Mouse (Mus musculus) gastrocnemius, postnatal 4 days (tissue): ENCODE data around the gene Gsap. TPM values are rescaled to one million over a fixed set of nuclear protein-coding genes. Genes with fewer than 3 reads are reported as not detected.
"Not testable (repeated sequence)": the region's sequence is repeated elsewhere in the genome, so short reads cannot be mapped to it uniquely, and the experiment has no call there.

ENCODE experiments used
- DNase-seq, 2 experiments: peaks; one replicate each; pipeline ENCODE4 v3.0.0; 2021 to 2022; ENCODE audit warnings: low spot score in 2 of 2, mixed read lengths in 2 of 2
- total RNA-seq, 2 experiments: library from RNA; stranded (reverse); gene quantifications; 2 replicates each; pipeline ENCODE4 v1.2.3; 2021

Gene Gsap
- total RNA-seq, 2 experiments from 2014 or later = 6.0 to 7.1 TPM

- no peak for DNase-seq
Measured at GRCm38 (mm10) chr5:21255551-21256132, 69.6 kb downstream of the Gsap start.

DNA sequence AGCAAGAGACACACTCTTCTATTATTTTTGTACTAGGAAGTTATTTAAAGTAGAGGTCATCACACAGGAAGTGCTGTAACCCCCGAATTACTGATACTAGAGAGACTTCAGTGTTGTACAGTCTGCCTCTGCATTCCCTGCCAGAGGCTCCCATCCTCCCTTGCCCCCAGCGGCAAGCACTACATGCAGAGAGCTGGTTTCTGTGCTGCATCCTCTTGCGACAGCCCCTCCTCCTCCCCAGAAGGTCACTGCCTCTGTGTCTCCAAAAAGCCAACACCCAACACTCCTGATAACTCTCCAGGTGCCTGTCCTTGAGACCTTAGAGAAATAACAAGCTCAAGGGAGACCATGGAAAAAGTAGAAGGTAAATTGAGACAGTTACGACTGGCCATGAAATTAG is 71.1 kb downstream of the Gsap start:
- DNase-seq = no peak

DNA sequence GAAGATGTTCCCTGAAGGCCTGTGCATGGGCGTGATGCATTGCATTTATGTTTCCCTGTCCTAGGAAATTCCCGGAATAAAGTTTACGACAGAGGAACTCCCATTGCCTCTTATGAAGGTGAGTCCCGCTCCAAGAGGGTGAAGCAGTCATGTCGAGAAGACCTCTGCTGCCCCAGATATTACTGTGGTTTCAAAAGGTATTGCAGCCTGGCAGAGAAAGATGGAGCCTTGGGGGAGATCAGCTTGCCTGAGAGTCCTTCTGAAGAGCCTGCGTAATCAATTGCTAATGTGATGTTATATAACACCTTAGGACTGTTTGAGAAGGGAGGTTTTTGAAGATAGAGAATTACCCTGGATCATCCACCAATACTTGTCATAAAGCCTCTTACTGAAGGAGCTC is 71.8 kb downstream of the Gsap start:
- DNase-seq = no peak

GRCm38 (mm10) chr5:21260746-21261145 is 74.7 kb downstream of the Gsap start:
- no peak for DNase-seq

GRCm38 (mm10) chr5:21261202-21261844 is 75.3 kb downstream of the Gsap start:
- no peak for DNase-seq

GRCm38 (mm10) chr5:21263202-21264055 is 77.4 kb downstream of the Gsap start:
- peak in 1 of 2 experiments; percentile 26 for DNase-seq

DNA sequence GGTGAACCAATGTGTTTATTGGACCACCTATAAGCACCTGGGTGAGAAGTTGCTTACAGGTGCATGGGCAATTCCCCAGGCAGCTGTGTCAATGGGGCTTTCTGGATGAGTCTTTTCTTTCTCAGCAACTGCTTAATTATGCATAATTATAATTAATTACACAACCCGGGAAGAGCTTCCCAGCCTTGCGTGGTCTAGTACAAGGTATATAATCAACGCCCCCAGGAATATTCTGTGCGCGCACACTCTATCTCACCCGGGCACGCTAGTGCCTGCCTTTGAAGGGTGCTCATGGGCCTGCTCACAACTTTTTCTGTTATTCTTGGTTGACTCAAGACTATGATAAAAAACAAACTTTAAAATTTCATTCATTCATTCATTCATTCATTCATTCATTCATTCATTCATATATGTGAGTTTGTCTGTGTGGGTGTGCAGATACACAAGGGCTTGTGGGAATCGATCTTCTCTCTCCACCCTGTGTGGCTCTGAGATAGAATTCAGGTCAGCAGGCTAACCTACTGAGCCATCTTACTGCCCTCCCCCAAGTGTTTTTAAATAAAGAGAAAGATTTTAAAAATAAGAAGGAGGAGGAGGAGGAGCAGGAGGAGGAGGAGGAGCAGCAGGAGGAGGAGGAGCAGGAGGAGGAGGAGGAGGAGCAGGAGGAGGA is 78.4 kb downstream of the Gsap start:
- DNase-seq = no peak

DNA sequence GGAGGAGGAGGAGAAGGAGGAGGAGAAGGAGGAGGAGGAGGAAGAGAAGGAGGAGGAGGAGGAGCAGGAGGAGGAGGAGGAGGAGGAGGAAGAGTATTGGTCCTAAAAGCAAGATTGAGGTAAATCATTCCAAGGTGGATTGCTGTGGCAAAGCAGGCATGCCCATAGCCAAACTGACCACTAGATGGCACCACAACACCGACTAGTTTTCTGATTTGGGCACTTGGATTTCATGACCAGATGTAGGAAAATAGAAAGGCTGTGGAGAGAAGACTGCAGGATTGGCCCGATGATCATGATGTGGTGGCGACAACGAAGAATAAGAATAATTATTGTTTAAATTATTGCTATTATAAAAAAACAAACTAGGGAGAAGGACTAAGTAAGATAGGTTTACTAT is 79.0 kb downstream of the Gsap start:
- peak; percentile 67 to 82 for DNase-seq

- no peak for DNase-seq
Measured at GRCm38 (mm10) chr5:21267090-21267489, 81.0 kb downstream of the Gsap start.

- DNase-seq = no peak
Measured at GRCm38 (mm10) chr5:21269446-21269845, 83.4 kb downstream of the Gsap start.

- no peak for DNase-seq
Measured at GRCm38 (mm10) chr5:21270756-21271155, 84.7 kb downstream of the Gsap start.

- DNase-seq = no peak
Measured at GRCm38 (mm10) chr5:21271386-21272354, 85.6 kb downstream of the Gsap start.

DNA sequence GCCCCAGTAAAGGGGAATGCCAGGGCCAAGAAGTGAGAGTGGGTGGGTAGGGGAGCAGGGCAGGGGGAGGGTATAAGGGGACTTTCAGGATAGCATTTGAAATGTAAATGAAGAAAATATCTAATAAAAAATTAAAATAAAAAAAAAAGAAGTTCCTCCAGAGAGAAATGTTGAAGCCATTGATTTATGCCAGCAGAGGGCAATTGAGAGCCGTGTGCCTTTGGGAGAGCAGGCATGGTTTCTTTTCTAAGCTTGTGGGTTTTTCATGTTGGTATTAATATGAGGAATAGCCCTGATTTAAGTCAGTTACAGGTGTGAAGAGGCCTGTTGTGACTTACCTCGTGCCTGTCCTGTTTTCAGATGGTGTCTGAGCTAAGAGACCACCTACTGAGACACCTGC is 91.6 kb downstream of the Gsap start:
- not testable (repeated sequence) for DNase-seq

- DNase-seq = no peak
Measured at GRCm38 (mm10) chr5:21283356-21284062, 97.5 kb downstream of the Gsap start.

DNA sequence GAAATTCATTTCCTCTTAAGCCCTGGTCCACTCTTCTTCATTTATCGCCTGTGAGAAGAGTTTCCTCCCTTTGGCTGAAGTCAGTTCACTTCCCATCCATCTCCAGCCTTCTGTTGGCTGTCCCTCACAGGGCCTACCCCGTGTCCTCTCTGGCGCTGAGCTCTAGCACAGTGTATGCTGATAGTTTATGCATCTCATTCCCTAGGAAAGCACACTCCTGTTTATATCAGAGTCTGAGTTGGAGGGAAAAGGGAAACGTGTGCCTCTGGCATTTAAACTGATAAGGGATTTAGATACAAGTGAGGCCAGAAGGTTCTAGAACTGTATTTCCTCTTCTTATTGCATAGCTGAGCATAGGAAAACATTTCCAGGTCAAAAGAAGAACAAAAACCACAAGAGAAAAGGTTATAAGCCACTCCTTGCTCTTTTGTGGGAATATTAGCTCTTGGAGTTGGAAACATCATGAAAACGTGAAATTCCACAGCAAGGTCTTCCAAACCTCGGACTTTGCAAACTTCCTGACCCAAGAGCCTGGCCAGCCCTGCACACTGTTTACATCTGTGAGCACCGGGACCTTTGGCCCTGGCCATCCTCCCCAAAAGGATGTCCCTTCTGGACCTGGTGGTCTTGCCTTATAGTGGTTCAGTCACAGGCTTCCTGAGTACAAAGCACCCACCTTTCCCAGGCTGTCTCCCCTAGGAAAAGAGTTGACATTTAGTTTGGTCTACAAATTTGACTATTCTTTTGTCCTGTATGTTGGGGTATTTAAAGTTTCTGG is 102.8 kb downstream of the Gsap start:
- no peak for DNase-seq

DNA sequence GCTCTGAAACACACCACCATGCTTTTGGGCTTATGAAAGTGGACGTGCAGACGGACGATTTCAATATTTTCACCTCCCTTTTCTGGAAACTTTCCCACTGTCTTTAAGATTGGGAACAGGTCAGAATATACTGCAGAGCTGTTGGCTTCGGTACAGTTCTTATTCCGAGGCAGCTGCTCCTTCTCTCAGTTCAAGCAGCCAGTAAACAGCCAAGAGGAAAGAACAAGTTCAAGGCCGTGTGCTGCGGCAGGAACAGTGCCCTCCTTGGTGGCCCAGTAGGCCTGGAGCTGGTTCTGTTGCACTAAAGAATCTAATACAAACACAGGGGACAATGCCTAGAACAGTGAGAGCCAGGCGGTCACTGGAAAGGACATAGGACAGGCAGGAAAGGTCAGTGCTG is 104.5 kb downstream of the Gsap start:
- DNase-seq = no peak

DNA sequence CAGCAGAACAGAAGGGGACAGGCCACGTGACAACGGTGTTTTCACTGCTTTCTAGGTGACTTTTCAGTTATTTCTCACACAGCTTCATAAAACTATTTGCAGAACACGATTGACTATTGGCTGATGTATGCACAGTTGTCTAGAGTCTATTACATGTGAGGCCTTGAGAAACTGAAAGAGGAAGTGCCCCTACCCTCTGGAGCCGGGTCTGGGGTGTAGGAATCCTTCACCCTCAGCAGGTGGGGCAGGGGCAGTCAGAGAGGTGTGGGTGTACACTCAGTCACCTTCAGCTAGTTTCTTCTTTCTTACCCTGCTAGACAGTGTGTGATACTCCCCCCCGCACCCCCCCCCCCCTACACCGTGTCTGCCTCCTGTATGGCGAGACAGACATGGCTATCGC is 109.6 kb downstream of the Gsap start:
- DNase-seq = no peak

GRCm38 (mm10) chr5:21299076-21299755 is 113.2 kb downstream of the Gsap start:
- DNase-seq = no peak

GRCm38 (mm10) chr5:21300058-21300457 is 114.0 kb downstream of the Gsap start:
- no peak for DNase-seq
